Mouse (Mus musculus) erythroblast, adult 5-6 weeks (primary cell): Measurements from ENCODE around the gene Plxna1. TPM values are rescaled to one million over a fixed set of nuclear protein-coding genes. Genes with fewer than 3 reads are reported as not detected.

Experiments used
- ATAC-seq: replicated peaks from 2 replicates; pipeline ENCODE4 v1.8.0; 2016; ENCODE audit warnings: moderate number of reproducible peaks, mild to moderate bottlenecking, moderate TSS enrichment, inconsistent platforms; ENCODE audit not compliant: poor library complexity, low FRiP score, severe bottlenecking
- total RNA-seq, 2 experiments: library from RNA; stranded (forward) in 1 of 2; stranded (reverse) in 1 of 2; fragments of 150-400 nt in 1 of 2; fragments of 200-764, 138-1000 nt in 1 of 2; gene quantifications; 2 replicates each; pipeline versions ENCODE4 v1.2.3 to v1.2.4; 2015 to 2017; ENCODE audit warnings: low replicate concordance in 2 of 2

The Plxna1 gene
- total RNA-seq, 2 experiments from 2014 or later = 0.68 to 1.7 TPM

DNA sequence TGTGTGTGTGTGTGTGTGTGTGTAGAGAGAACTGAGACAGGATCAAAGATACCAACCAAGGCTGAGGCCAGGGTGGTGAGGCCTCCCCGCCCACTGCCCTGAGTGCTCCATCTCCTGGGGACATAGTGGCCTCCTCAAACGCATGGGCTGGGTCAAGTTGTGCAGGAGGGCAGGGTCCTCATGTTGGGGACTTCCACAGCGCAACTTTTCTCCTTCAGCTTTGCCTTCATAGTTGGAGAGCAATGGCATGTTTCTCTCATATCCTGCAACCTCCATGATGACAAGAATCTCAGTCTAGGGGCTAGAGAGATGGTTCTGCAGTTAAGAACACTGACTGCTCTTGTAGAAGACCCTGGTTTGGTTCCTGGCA is 76.1 kb downstream of the Plxna1 start:
- ATAC-seq = no peak

- ATAC-seq = no peak
These were observed 76.7 kb downstream of the Plxna1 start for GRCm38 (mm10) chr6:89285561-89286285.

- no peak for ATAC-seq
These were observed 77.3 kb downstream of the Plxna1 start for GRCm38 (mm10) chr6:89285116-89285515.

GRCm38 (mm10) chr6:89283095-89283494 is 79.3 kb downstream of the Plxna1 start:
- no peak for ATAC-seq

DNA sequence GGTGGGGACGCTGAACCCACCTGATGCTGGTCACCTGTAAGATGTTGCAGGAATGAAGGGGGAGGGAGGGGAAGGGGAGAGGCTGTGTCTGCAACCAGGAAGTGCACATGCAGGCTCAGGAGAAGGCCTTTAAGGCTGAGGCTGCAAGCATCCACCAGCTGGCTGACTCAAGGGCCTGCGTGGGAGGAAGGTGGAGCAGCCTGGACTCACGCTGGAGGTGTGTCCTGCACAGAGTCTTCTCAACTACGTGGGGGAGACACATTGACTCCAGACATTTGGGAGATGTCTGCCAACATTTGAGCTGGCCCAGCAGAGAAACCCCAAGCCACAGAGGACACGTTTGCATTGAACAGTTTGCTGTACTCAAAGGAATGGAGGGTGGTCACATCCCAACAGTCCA is 79.8 kb downstream of the Plxna1 start:
- no peak for ATAC-seq

GRCm38 (mm10) chr6:89281492-89282332 is 80.7 kb downstream of the Plxna1 start:
- no peak for ATAC-seq

DNA sequence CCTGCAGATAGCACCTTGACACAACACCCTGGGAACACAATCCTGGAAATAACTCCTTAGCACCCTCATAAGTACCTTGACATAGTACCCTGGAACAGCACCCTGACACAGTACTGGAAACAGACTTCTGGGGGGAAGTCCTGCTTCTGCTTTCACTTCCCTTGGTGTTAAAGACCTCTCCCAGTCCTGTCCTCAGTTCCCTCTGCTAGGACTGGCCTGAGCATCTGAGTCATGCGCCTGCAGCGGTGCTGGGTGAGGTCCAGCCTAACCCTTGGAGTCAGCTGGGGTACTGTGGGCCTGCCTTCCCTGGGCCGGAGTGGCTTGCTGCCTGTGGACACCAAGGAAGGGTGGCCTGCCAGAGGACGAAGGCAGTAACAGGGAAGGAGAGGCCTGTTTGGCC is 81.9 kb downstream of the Plxna1 start:
- ATAC-seq = no peak

GRCm38 (mm10) chr6:89271731-89272475 is 90.5 kb downstream of the Plxna1 start:
- ATAC-seq = no peak

DNA sequence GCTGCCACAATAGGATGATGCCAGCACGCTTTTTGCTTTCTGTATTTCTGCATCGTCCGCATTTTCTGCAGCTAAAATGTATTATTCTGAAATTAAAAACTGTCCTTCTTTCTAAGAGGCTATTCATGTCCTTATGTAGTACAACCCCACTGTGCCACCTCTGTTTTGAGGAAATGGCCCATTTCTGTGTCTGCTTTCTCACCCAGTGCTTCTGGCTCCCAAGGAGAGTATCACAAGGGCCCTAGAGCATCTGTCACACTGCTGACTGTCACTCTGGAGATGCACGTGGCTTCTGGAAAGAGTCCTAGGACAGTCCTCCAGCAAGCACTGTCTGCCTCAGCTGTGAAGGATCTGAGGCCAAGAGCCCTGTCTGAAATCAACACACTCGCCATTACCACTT is 95.2 kb downstream of the Plxna1 start:
- ATAC-seq = no peak

Other genes with a start within 250 kb of the Plxna1 start
- 3.8 TPM in 1 of 2 replicates, not detected in the other for gene Chchd6, start 233.0 kb upstream of the Plxna1 start, total RNA-seq (2015; ENCODE audit: low replicate concordance)
- 1.7 TPM in 1 of 2 replicates, not detected in the other for gene Chchd6, start 233.0 kb upstream of the Plxna1 start, total RNA-seq (2017; ENCODE audit: low replicate concordance)